25 mouse cellular contexts compared by ENCODE assay signal in the genomic region with DNA sequence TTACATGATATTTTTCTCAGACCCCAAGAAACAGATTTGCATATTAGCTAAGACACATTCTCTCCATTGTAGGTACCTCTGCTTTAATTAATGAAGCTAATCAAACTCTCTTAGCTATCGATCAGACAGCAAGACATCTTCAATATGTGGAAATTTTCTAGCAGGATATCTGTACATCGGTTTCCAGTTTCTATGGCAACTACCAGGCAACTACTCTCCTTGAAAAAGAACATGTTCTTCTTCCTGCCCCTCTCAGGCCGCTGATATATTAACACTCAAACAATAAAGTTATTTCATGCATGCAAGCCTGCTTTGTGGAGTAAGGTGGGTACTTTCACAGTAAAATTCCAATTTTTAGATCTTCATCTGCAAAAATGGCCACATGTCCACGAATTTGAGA.
A peak's percentile ranks its signal among the peaks of the same experiment; 100 is the strongest.
DNase-seq lines count a peak whose midpoint lies in the region; ATAC-seq lines count a peak whose summit lies in the region.
"Had no signal": no experiment of that assay in that cellular context is flagged by ENCODE, and none has a peak within 500 bp of the region (broad histone marks: within the 10 kb centered on the region; RNA-seq: fewer than 3 reads in every experiment).

No protein-coding gene starts in this region.

- H3K4me1 ChIP-seq in hindbrain, embryonic 13.5 days (replicated peaks): peaks cover 29% of the 10 kb centered on the region
- H3K4me1 ChIP-seq in hindbrain, embryonic 11.5 days (replicated peaks; ENCODE audit: control insufficient read depth, insufficient read depth, low read length): 0 out of 2 replicates have a peak, but pooled peaks cover 3% of the 10 kb centered on the region
- H3K4me1 ChIP-seq in midbrain, embryonic 14.5 days (ENCODE audit: control insufficient read depth, insufficient read depth, low read length): peaks cover 15% of the 10 kb centered on the region
- peaks cover 35% of the 10 kb centered on the region for H3K4me1 ChIP-seq in midbrain, embryonic 10.5 days
- peaks cover 14% of the 10 kb centered on the region for H3K4me1 ChIP-seq in limb, embryonic 12.5 days (replicated peaks)

- H3K4me2 ChIP-seq in hindbrain, embryonic 13.5 days: no peak overlapping the region
- H3K4me2 ChIP-seq in hindbrain, embryonic 11.5 days (replicated peaks; ENCODE audit: low read depth, low read length): no peak overlapping the region
- H3K4me2 ChIP-seq in midbrain, embryonic 14.5 days (ENCODE audit: low read length): no peak overlapping the region
- H3K4me2 ChIP-seq in limb, embryonic 12.5 days: no peak overlapping the region
- H3K4me2 ChIP-seq: embryonic facial prominence, embryonic 12.5 days; embryonic facial prominence, embryonic 15.5 days; heart, embryonic 13.5 days; hindbrain, embryonic 15.5 days had no signal

- ATAC-seq in hindbrain, embryonic 13.5 days (ENCODE audit: low FRiP score): no peak
- no peak for ATAC-seq in hindbrain, embryonic 11.5 days (ENCODE audit: low FRiP score)
- ATAC-seq in midbrain, embryonic 14.5 days (ENCODE audit: low FRiP score, low TSS enrichment): no peak
- ATAC-seq in limb, embryonic 12.5 days (ENCODE audit: insufficient number of reproducible peaks, insufficient read depth, low FRiP score, low TSS enrichment, low read depth): no peak
- ATAC-seq: CD4-positive, CD25-positive, alpha-beta regulatory T cell, adult 4 months; inflammation-experienced regulatory T-cells, adult 6 months; intestine, embryonic 16.5 days had no signal

- no peaks in the 10 kb centered on the region for H3K9me3 ChIP-seq in hindbrain, embryonic 13.5 days
- no peaks in the 10 kb centered on the region for H3K9me3 ChIP-seq in hindbrain, embryonic 11.5 days (ENCODE audit: control insufficient read depth, low read length)
- no peaks in the 10 kb centered on the region for H3K9me3 ChIP-seq in midbrain, embryonic 14.5 days (ENCODE audit: control insufficient read depth, low read length)
- H3K9me3 ChIP-seq in midbrain, embryonic 10.5 days (replicated peaks): 0 out of 2 replicates have a peak, but pooled peaks cover 3% of the 10 kb centered on the region
- H3K9me3 ChIP-seq in limb, embryonic 12.5 days: no peaks in the 10 kb centered on the region
- H3K9me3 ChIP-seq: embryonic facial prominence, embryonic 12.5 days; embryonic facial prominence, embryonic 15.5 days; heart, embryonic 10.5 days; heart, embryonic 13.5 days; hindbrain, embryonic 15.5 days had no signal

- H3K27ac ChIP-seq in hindbrain, embryonic 13.5 days: 0 out of 2 replicates have a peak overlapping the region, but pooled peaks have one; percentile 44
- no peak overlapping the region for H3K27ac ChIP-seq in hindbrain, embryonic 11.5 days (ENCODE audit: low read depth, low read length)
- H3K27ac ChIP-seq in midbrain, embryonic 14.5 days (replicated peaks; ENCODE audit: low read depth, low read length): no peak overlapping the region
- no peak overlapping the region for H3K27ac ChIP-seq in midbrain, embryonic 10.5 days (replicated peaks)
- peak overlapping the region; percentile 51 for H3K27ac ChIP-seq in limb, embryonic 12.5 days
- H3K27ac ChIP-seq: embryonic facial prominence, embryonic 12.5 days; embryonic facial prominence, embryonic 15.5 days; heart, adult 2 months; heart, embryonic 10.5 days; heart, embryonic 13.5 days; hindbrain, embryonic 15.5 days had no signal

- H3K4me3 ChIP-seq in hindbrain, embryonic 13.5 days: no peak overlapping the region
- H3K4me3 ChIP-seq in hindbrain, embryonic 11.5 days (ENCODE audit: low read depth, low read length): no peak overlapping the region
- H3K4me3 ChIP-seq in midbrain, embryonic 14.5 days (replicated peaks; ENCODE audit: low read depth, low read length): no peak overlapping the region
- H3K4me3 ChIP-seq in midbrain, embryonic 10.5 days: no peak overlapping the region
- no peak overlapping the region for H3K4me3 ChIP-seq in limb, embryonic 12.5 days (replicated peaks)
- H3K4me3 ChIP-seq: embryonic facial prominence, embryonic 12.5 days; embryonic facial prominence, embryonic 15.5 days; heart, adult 2 months; heart, embryonic 10.5 days; heart, embryonic 13.5 days; hindbrain, embryonic 15.5 days had no signal

- 0 out of 2 replicates have a peak overlapping the region, but pooled peaks have one; percentile 1 for H3K9ac ChIP-seq in hindbrain, embryonic 13.5 days
- H3K9ac ChIP-seq in hindbrain, embryonic 11.5 days (ENCODE audit: low read depth, low read length): no peak overlapping the region
- no peak overlapping the region for H3K9ac ChIP-seq in midbrain, embryonic 14.5 days (replicated peaks; ENCODE audit: low read length)
- no peak overlapping the region for H3K9ac ChIP-seq in limb, embryonic 12.5 days (replicated peaks)
- H3K9ac ChIP-seq: embryonic facial prominence, embryonic 12.5 days; embryonic facial prominence, embryonic 15.5 days; heart, embryonic 13.5 days; hindbrain, embryonic 15.5 days had no signal

- H3K27me3 ChIP-seq in hindbrain, embryonic 13.5 days: no peaks in the 10 kb centered on the region
- no peaks in the 10 kb centered on the region for H3K27me3 ChIP-seq in hindbrain, embryonic 11.5 days (ENCODE audit: control insufficient read depth, insufficient read depth, low read length)
- no peaks in the 10 kb centered on the region for H3K27me3 ChIP-seq in midbrain, embryonic 14.5 days (ENCODE audit: control insufficient read depth, insufficient read depth, low read length)
- H3K27me3 ChIP-seq in midbrain, embryonic 10.5 days (ENCODE audit: low read depth, poor library complexity, severe bottlenecking): peaks cover 40% of the 10 kb centered on the region
- no peaks in the 10 kb centered on the region for H3K27me3 ChIP-seq in limb, embryonic 12.5 days
- H3K27me3 ChIP-seq: embryonic facial prominence, embryonic 12.5 days; embryonic facial prominence, embryonic 15.5 days; heart, embryonic 13.5 days; hindbrain, embryonic 15.5 days had no signal

- DNase-seq in hindbrain, embryonic 11.5 days (ENCODE audit: low spot score): no peak
- peak; percentile 58 for DNase-seq in midbrain, embryonic 14.5 days
- DNase-seq in midbrain, embryonic 10.5 days (ENCODE audit: low spot score): no peak
- DNase-seq in brain, embryonic 18.5 days (ENCODE audit: low read depth, low spot score): peak; percentile 10
- DNase-seq in gastrocnemius, postnatal 10 days: no peak
- DNase-seq: adrenal gland, adult 2 months; adrenal gland, postnatal 14 days; cerebellum, adult 2 months; cerebellum, adult 9-11 months; cerebellum, postnatal 25 days; gastrocnemius, postnatal 36 days; heart, adult 2 months; heart, postnatal 14 days; heart, postnatal 4 days; kidney, adult 18-20 months had no signal

- no peaks in the 10 kb centered on the region for H3K36me3 ChIP-seq in hindbrain, embryonic 13.5 days
- H3K36me3 ChIP-seq in hindbrain, embryonic 11.5 days (ENCODE audit: control insufficient read depth, insufficient read depth, low read length): no peaks in the 10 kb centered on the region
- H3K36me3 ChIP-seq in midbrain, embryonic 14.5 days (ENCODE audit: control insufficient read depth, insufficient read depth, low read length): no peaks in the 10 kb centered on the region
- no peaks in the 10 kb centered on the region for H3K36me3 ChIP-seq in midbrain, embryonic 10.5 days
- H3K36me3 ChIP-seq in limb, embryonic 12.5 days: no peaks in the 10 kb centered on the region
- H3K36me3 ChIP-seq: embryonic facial prominence, embryonic 12.5 days; embryonic facial prominence, embryonic 15.5 days; heart, embryonic 10.5 days; heart, embryonic 13.5 days; hindbrain, embryonic 15.5 days had no signal

- 30% methylated on average over 4 of the region's 4 CpGs for WGBS in hindbrain, embryonic 13.5 days
- WGBS in hindbrain, embryonic 11.5 days: 54% methylated on average over 4 of the region's 4 CpGs
- 41% methylated on average over 4 of the region's 4 CpGs for WGBS in midbrain, embryonic 14.5 days
- WGBS in midbrain, embryonic 10.5 days: 76% methylated on average over 4 of the region's 4 CpGs
- WGBS in limb, embryonic 12.5 days: 57% methylated on average over 4 of the region's 4 CpGs

Comparison
In these comparisons a context has a peak if more than half of its experiments do, and no peak if none do; other contexts are left out.
1. H3K27ac ChIP-seq: peak in hindbrain, embryonic 13.5 days (single experiment) and limb, embryonic 12.5 days (single experiment); none in hindbrain, embryonic 11.5 days (single experiment), midbrain, embryonic 14.5 days (single experiment) and midbrain, embryonic 10.5 days (single experiment).
2. DNase-seq: peak in midbrain, embryonic 14.5 days (single experiment) and brain, embryonic 18.5 days (single experiment); none in hindbrain, embryonic 11.5 days (single experiment), midbrain, embryonic 10.5 days (single experiment) and gastrocnemius, postnatal 10 days (single experiment).